Mouse (Mus musculus) olfactory bulb, adult 2 months (tissue): ENCODE measurements around the gene Hist1h3d. TPM values are rescaled to one million over a fixed set of nuclear protein-coding genes. Genes with fewer than 3 reads are reported as not detected.

Source experiments
- H3K27ac ChIP-seq: fragments of 200-500 bp; 2 replicates; pipeline ENCODE4 v1.5.1; 2012; ENCODE audit warnings: low read depth, low read length; ENCODE audit not compliant: insufficient read depth
- H3K4me1 ChIP-seq: fragments of 200-500 bp; 2 replicates; pipeline ENCODE4 v1.6.1; 2012; ENCODE audit warnings: low read length; ENCODE audit not compliant: control insufficient read depth, insufficient read depth
- H3K4me3 ChIP-seq: fragments of 200-500 bp; 2 replicates; pipeline ENCODE4 v1.5.1; 2012; ENCODE audit warnings: mild to moderate bottlenecking, low read depth, low read length, moderate library complexity; ENCODE audit not compliant: insufficient read depth
- CTCF ChIP-seq: fragments of 200-500 bp; IDR thresholded peaks from 2 replicates; pipeline ENCODE4 v1.5.1; 2012; ENCODE audit warnings: low read depth, mild to moderate bottlenecking, low read length, moderate library complexity; ENCODE audit not compliant: insufficient read depth
- POLR2A ChIP-seq: fragments of 200-500 bp; IDR thresholded peaks from 2 replicates; pipeline ENCODE4 v1.6.1; 2012; ENCODE audit warnings: mild to moderate bottlenecking, low read depth, low read length, moderate library complexity; ENCODE audit not compliant: insufficient read depth
- WGBS: fragments of 180-500 bp; shearing (Covaris S2); methylation state at CpG from one replicate; pipeline ENCODE4 v1.1.7; 2018; 5-methylcytosine and 5-hydroxymethylcytosine counted together
- polyA plus RNA-seq: library from polyadenylated mRNA; stranded (reverse); fragments of >200 nt; gene quantifications from 2 replicates; pipeline ENCODE4 v1.2.4, GENCODE M21; 2012; ENCODE audit warnings: low replicate concordance; ENCODE audit not compliant: missing spikeins, insufficient read depth, insufficient read length

The Hist1h3d gene
- polyA plus RNA-seq, 1 experiment: not detected

- 91% methylated on average over 7 of the region's 7 CpGs for WGBS
- H3K4me1 ChIP-seq: no peaks in the 10 kb centered on the region
- TF ChIP-seq CTCF (no peak), POLR2A (no peak)
- no peak overlapping the region for H3K27ac ChIP-seq
- no peak overlapping the region for H3K4me3 ChIP-seq
Observed at GRCm38 (mm10) chr13:23595622-23596372, 20.2 kb downstream of the Hist1h3d start.

DNA sequence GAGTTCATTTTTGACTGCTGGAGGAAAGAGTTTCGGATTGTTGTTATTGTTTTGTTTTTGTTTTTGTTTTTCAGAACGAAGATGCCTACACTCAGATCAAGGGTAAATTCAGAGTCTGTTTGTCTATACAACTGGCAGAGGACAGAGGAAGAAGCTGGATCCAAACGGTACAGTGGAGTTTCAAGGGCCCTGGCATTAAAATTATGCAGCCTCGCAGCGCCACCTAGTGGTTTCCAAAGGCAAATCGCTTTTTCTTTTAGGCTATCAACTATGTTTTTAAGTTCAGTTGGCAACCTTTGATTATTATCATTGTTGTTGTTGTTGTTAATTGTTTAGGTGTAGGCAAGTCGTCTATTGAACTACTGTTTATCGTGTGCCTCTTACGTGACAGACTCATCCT, 22.4 kb downstream of the Hist1h3d start:
- H3K4me1 ChIP-seq: no peaks in the 10 kb centered on the region
- no peak overlapping the region for H3K4me3 ChIP-seq
- no peak overlapping the region for H3K27ac ChIP-seq
- WGBS: 6% methylated on average over 9 of the region's 9 CpGs
- no peak for TF ChIP-seq CTCF
- TF ChIP-seq POLR2A: no peak

DNA sequence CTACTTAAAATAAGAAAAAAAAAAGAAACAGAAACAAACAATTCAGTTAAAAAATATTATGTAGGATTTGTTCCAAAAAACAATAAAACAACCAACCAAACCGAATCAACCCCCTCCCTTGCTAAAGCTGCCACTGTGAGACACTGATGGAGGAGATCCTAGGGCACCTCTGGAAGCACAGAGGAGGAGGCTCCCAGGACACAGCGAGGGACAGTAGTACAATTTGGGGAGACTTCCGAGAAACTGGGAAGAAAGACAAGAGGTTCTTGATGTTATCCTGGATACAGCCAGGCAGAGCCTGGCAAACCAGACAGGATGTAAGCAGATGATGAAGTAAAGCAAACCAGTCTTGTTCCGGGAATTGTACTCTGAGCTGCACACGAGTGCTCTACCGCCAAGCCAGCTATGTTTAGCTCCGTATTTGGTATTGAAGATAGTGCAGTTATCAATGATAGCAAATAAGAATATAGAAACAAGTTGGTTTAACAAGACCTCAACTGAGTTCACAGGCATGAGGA, 27.7 kb downstream of the Hist1h3d start:
- H3K4me3 ChIP-seq: no peak overlapping the region
- no peak overlapping the region for H3K27ac ChIP-seq
- 76% methylated on average over 7 of the region's 7 CpGs for WGBS
- no peaks in the 10 kb centered on the region for H3K4me1 ChIP-seq
- TF ChIP-seq CTCF: no peak
- no peak for TF ChIP-seq POLR2A

- TF ChIP-seq POLR2A (no peak), CTCF (no peak)
- H3K4me3 ChIP-seq: no peak overlapping the region
- 98% methylated on average over 3 of the region's 3 CpGs for whole genome bisulfite sequencing
- no peaks in the 10 kb centered on the region for H3K4me1 ChIP-seq
- H3K27ac ChIP-seq: no peak overlapping the region
Observed at GRCm38 (mm10) chr13:23604452-23604851, 28.9 kb downstream of the Hist1h3d start.

GRCm38 (mm10) chr13:23605052-23605451, 29.5 kb downstream of the Hist1h3d start:
- no peaks in the 10 kb centered on the region for H3K4me1 ChIP-seq
- H3K4me3 ChIP-seq: no peak overlapping the region
- WGBS: 91% methylated on average over 3 of the region's 3 CpGs
- no peak overlapping the region for H3K27ac ChIP-seq
- TF ChIP-seq CTCF (no peak), POLR2A (no peak)

DNA sequence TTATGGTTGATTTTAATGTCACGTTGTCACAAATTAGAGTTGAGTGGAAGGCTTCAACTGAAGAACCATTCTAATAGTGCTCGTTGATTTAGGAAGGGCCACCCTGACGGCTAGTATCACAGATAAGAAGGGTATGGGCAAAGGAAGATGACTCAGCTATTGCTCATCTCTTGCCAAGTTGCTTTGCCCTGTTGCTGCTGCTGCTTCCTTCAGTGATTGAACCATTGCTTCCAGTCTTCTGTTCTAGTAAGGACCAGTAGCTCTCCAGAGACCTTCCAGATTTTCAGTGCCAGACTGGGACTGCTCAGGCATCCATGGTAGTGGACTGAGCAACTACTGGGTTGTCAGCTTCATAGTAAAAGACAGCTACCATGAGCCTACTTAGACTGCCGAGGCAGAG, 33.6 kb downstream of the Hist1h3d start:
- TF ChIP-seq POLR2A: no peak
- TF ChIP-seq CTCF: no peak
- WGBS: 84% methylated on average over 4 of the region's 4 CpGs

GRCm38 (mm10) chr13:23609844-23610243, 34.3 kb downstream of the Hist1h3d start:
- no peak overlapping the region for H3K4me3 ChIP-seq
- TF ChIP-seq CTCF: no peak
- TF ChIP-seq POLR2A: no peak
- H3K27ac ChIP-seq: no peak overlapping the region
- no peaks in the 10 kb centered on the region for H3K4me1 ChIP-seq

More for the DNA sequence above, 33.6 kb downstream of the Hist1h3d start:
- no peak overlapping the region for H3K27ac ChIP-seq
- no peak overlapping the region for H3K4me3 ChIP-seq
- no peaks in the 10 kb centered on the region for H3K4me1 ChIP-seq

GRCm38 (mm10) chr13:23610393-23610792, 34.8 kb downstream of the Hist1h3d start:
- TF ChIP-seq CTCF (no peak), POLR2A (no peak)
- no peak overlapping the region for H3K4me3 ChIP-seq
- 74% methylated on average over 2 of the region's 2 CpGs for WGBS
- H3K27ac ChIP-seq: no peak overlapping the region
- no peaks in the 10 kb centered on the region for H3K4me1 ChIP-seq

- 82% methylated on average over 3 of the region's 3 CpGs for WGBS
Observed at GRCm38 (mm10) chr13:23611638-23612037, 36.1 kb downstream of the Hist1h3d start.

More at GRCm38 (mm10) chr13:23611638-23612037, 36.1 kb downstream of the Hist1h3d start:
- TF ChIP-seq POLR2A (no peak), CTCF (no peak)
- no peak overlapping the region for H3K27ac ChIP-seq
- no peak overlapping the region for H3K4me3 ChIP-seq
- no peaks in the 10 kb centered on the region for H3K4me1 ChIP-seq
